20 mouse cellular contexts compared by ENCODE assay signal in genomic region chr12:107624446-107624845, GRCm38 (mm10).
DNase-seq lines count a peak whose midpoint lies in the region; ATAC-seq and TF ChIP-seq lines count a peak whose summit lies in the region.
"Had no signal": no experiment of that assay in that cellular context is flagged by ENCODE, and none has a peak within 500 bp of the region (broad histone marks: within the 10 kb centered on the region; RNA-seq: fewer than 3 reads in every experiment).

No protein-coding gene starts in this region.

- DNase-seq in adrenal gland, postnatal 14 days = peak; percentile 19
- DNase-seq in adrenal gland, postnatal 4 days (ENCODE audit: low spot score in 2 of 2) = no peak
- peak; percentile 3 to 4 for DNase-seq in cerebellum, postnatal 36 days
- peak; percentile 40 for DNase-seq in intestine, embryonic 14.5 days (ENCODE audit: low spot score)
- DNase-seq in thymus, postnatal 10 days (ENCODE audit: low spot score in 2 of 2) = no peak
- DNase-seq: adrenal gland, adult 2 months; cerebellum, adult 9-10 months; gastrocnemius, adult 2 months; gastrocnemius, postnatal 25 days; heart, postnatal 4 days; kidney, adult 8-10 months had no signal

- no peak overlapping the region for H3K4me3 ChIP-seq in intestine, embryonic 14.5 days (ENCODE audit: low read depth, low read length)
- no peak overlapping the region for H3K4me3 ChIP-seq in intestine, postnatal 0 days (ENCODE audit: low read depth, low read length)
- H3K4me3 ChIP-seq: embryonic facial prominence, embryonic 13.5 days; forebrain, embryonic 13.5 days; gastrocnemius, adult 2 months; heart, embryonic 13.5 days; hindbrain, embryonic 13.5 days had no signal

- 81% methylated on average over 3 of the region's 3 CpGs for WGBS in intestine, embryonic 14.5 days
- WGBS in intestine, postnatal 0 days = 73% methylated on average over 3 of the region's 3 CpGs

- H3K36me3 ChIP-seq in intestine, embryonic 14.5 days (ENCODE audit: control insufficient read depth, insufficient read depth, low read length) = no peaks in the 10 kb centered on the region
- no peaks in the 10 kb centered on the region for H3K36me3 ChIP-seq in intestine, postnatal 0 days (ENCODE audit: control insufficient read depth, insufficient read depth)
- H3K36me3 ChIP-seq: embryonic facial prominence, embryonic 13.5 days; heart, embryonic 13.5 days; hindbrain, embryonic 13.5 days had no signal

- H3K9ac ChIP-seq in intestine, embryonic 14.5 days (ENCODE audit: low read length) = no peak overlapping the region
- no peak overlapping the region for H3K9ac ChIP-seq in intestine, postnatal 0 days (ENCODE audit: low read depth, low read length)
- H3K9ac ChIP-seq: embryonic facial prominence, embryonic 13.5 days; forebrain, embryonic 13.5 days; heart, embryonic 13.5 days; hindbrain, embryonic 13.5 days had no signal

- H3K27me3 ChIP-seq in intestine, embryonic 14.5 days (replicated peaks; ENCODE audit: control insufficient read depth, insufficient read depth, low read length) = no peaks in the 10 kb centered on the region
- H3K27me3 ChIP-seq in intestine, postnatal 0 days (replicated peaks; ENCODE audit: control insufficient read depth, insufficient read depth, low read length) = no peaks in the 10 kb centered on the region
- H3K27me3 ChIP-seq: forebrain, embryonic 13.5 days; heart, embryonic 13.5 days; hindbrain, embryonic 13.5 days; Patski had no signal

- H3K4me2 ChIP-seq in intestine, embryonic 14.5 days (ENCODE audit: low read length) = no peak overlapping the region
- no peak overlapping the region for H3K4me2 ChIP-seq in intestine, postnatal 0 days (replicated peaks; ENCODE audit: low read depth)
- H3K4me2 ChIP-seq: embryonic facial prominence, embryonic 13.5 days; forebrain, embryonic 13.5 days; heart, embryonic 13.5 days; hindbrain, embryonic 13.5 days had no signal

- no peak for ATAC-seq in cerebellum, adult (ENCODE audit: insufficient number of reproducible peaks, low FRiP score, low TSS enrichment)
- no peak for ATAC-seq in intestine, embryonic 14.5 days (replicated peaks; ENCODE audit: low FRiP score, low TSS enrichment, low read depth)
- ATAC-seq in intestine, postnatal 0 days = no peak
- ATAC-seq: activated CD4-positive, CD25-positive, alpha-beta regulatory T cell, adult 4 months; forebrain, embryonic 13.5 days; intestine, embryonic 16.5 days; Patski had no signal

- TF ChIP-seq CTCF in intestine, postnatal 0 days (IDR thresholded peaks at IDR 0.05; ENCODE audit: low read depth) = no peak

- no peak overlapping the region for H3K27ac ChIP-seq in intestine, embryonic 14.5 days (ENCODE audit: low read depth)
- H3K27ac ChIP-seq in intestine, postnatal 0 days (ENCODE audit: low read depth, low read length) = no peak overlapping the region
- H3K27ac ChIP-seq: embryonic facial prominence, embryonic 13.5 days; forebrain, embryonic 13.5 days; gastrocnemius, adult 2 months; heart, embryonic 13.5 days; hindbrain, embryonic 13.5 days had no signal

- H3K9me3 ChIP-seq in intestine, embryonic 14.5 days (ENCODE audit: control insufficient read depth, low read length) = no peaks in the 10 kb centered on the region
- H3K9me3 ChIP-seq in intestine, postnatal 0 days (ENCODE audit: control insufficient read depth) = no peaks in the 10 kb centered on the region
- H3K9me3 ChIP-seq: embryonic facial prominence, embryonic 13.5 days; forebrain, embryonic 13.5 days; heart, embryonic 13.5 days; hindbrain, embryonic 13.5 days had no signal

- no peaks in the 10 kb centered on the region for H3K4me1 ChIP-seq in intestine, embryonic 14.5 days (replicated peaks; ENCODE audit: control insufficient read depth, insufficient read depth, low read length)
- H3K4me1 ChIP-seq in intestine, postnatal 0 days (replicated peaks; ENCODE audit: control insufficient read depth, insufficient read depth, low read length) = no peaks in the 10 kb centered on the region
- H3K4me1 ChIP-seq: embryonic facial prominence, embryonic 13.5 days; heart, embryonic 13.5 days had no signal

Comparison
In these comparisons a context has a peak if more than half of its experiments do, and no peak if none do; other contexts are left out.
1. DNase-seq: peak in adrenal gland, postnatal 14 days (single experiment), cerebellum, postnatal 36 days (2 of 2) and intestine, embryonic 14.5 days (single experiment); none in adrenal gland, postnatal 4 days (0 of 2) and thymus, postnatal 10 days (0 of 2).